Mouse (Mus musculus) embryonic stem cell, embryonic (primary cell): ENCODE data around the gene Tbx5.

Source experiments
- CTCF ChIA-PET, 4 experiments: fragments of 300-600 bp in 2 of 4; fragments of 350-600 bp in 2 of 4; sonication (Branson Sonifier 250); formaldehyde crosslinking; loops; one replicate each; lab custom pipeline; 2022; ENCODE audit warnings: inconsistent platforms in 2 of 4; lab: Charles Lee
- POLR2A ChIA-PET, 4 experiments: fragments of 300-600 bp in 2 of 4; fragments of 350-600 bp in 2 of 4; sonication (Branson Sonifier 250); formaldehyde crosslinking; loops; one replicate each; lab custom pipeline; 2022; ENCODE audit warnings: antibody characterized with exemption in 4 of 4, inconsistent platforms in 1 of 4; lab: Charles Lee

The Tbx5 gene

GRCm38 (mm10) chr5:119805636-119806035, 26.8 kb upstream of the Tbx5 start:
- CTCF ChIA-PET = interaction anchor here in 2 of 4 experiments (0.8 to 1.3 kb wide), 2 partner anchors 10 to 28 kb away, joined by 3 to 4 read pairs; no protein-coding TSS in a partner anchor
- POLR2A ChIA-PET = interaction anchor here in 2 of 4 experiments (0.5 to 0.7 kb wide), 2 partner anchors 68 to 1450 kb away, joined by 3 to 4 read pairs; no protein-coding TSS in a partner anchor

- ChIA-PET CTCF (interaction anchor here in 1 of 4 experiments (1.3 kb wide), 1 partner anchor 9 kb away, joined by 4 read pairs; no protein-coding TSS in a partner anchor), POLR2A (interaction anchor here in 1 of 4 experiments (0.6 kb wide), 1 partner anchor 631 kb away, joined by 3 read pairs; no protein-coding TSS in a partner anchor)
Measured at GRCm38 (mm10) chr5:119806467-119806866, 26.0 kb upstream of the Tbx5 start.

GRCm38 (mm10) chr5:119807481-119808183, 24.8 kb upstream of the Tbx5 start:
- ChIA-PET POLR2A (interaction anchor here in 1 of 4 experiments (0.7 kb wide), 1 partner anchor 691 kb away, joined by 3 read pairs; no protein-coding TSS in a partner anchor), CTCF (no interaction called here)

- CTCF ChIA-PET = interaction anchor here in 1 of 4 experiments (0.6 kb wide), 1 partner anchor 283 kb away, joined by 5 read pairs; no protein-coding TSS in a partner anchor
- POLR2A ChIA-PET = no interaction called here
Measured at GRCm38 (mm10) chr5:119808713-119809112, 23.8 kb upstream of the Tbx5 start.

- ChIA-PET POLR2A (interaction anchor here in 1 of 4 experiments (0.6 kb wide), 1 partner anchor 795 kb away, joined by 5 read pairs; no protein-coding TSS in a partner anchor), CTCF (interaction anchor here in 2 of 4 experiments (0.5 to 0.9 kb wide), 3 partner anchors 33 to 699 kb away, joined by 3 to 5 read pairs (median 3); no protein-coding TSS in a partner anchor)
Measured at GRCm38 (mm10) chr5:119810994-119811690, 21.3 kb upstream of the Tbx5 start.

- POLR2A ChIA-PET = interaction anchor here in 1 of 4 experiments (0.5 to 0.7 kb wide), 3 partner anchors 17 to 67 kb away, joined by 3 read pairs; partner anchors contain the start of gene Tbx5
Measured at GRCm38 (mm10) chr5:119815247-119815646, 17.2 kb upstream of the Tbx5 start.

GRCm38 (mm10) chr5:119820452-119820851, 12.0 kb upstream of the Tbx5 start:
- ChIA-PET POLR2A (no interaction called here), CTCF (interaction anchor here in 1 of 4 experiments (0.5 kb wide), 1 partner anchor 48 kb away, joined by 5 read pairs; no protein-coding TSS in a partner anchor)

More at GRCm38 (mm10) chr5:119815247-119815646, 17.2 kb upstream of the Tbx5 start:
- CTCF ChIA-PET = interaction anchor here (0.5 to 1.5 kb wide), 40 partner anchors 9 to 1779 kb away, joined by 3 to 16 read pairs (median 4); no protein-coding TSS in a partner anchor

GRCm38 (mm10) chr5:119821506-119821905, 11.0 kb upstream of the Tbx5 start:
- POLR2A ChIA-PET = no interaction called here
- CTCF ChIA-PET = no interaction called here

- ChIA-PET CTCF (interaction anchor here in 1 of 4 experiments (0.7 kb wide), 1 partner anchor 622 kb away, joined by 4 read pairs; no protein-coding TSS in a partner anchor), POLR2A (no interaction called here)
Measured at GRCm38 (mm10) chr5:119827341-119827740, 5.1 kb upstream of the Tbx5 start.

GRCm38 (mm10) chr5:119830611-119831010, 1.9 kb upstream of the Tbx5 start:
- ChIA-PET CTCF (interaction anchor here in 1 of 4 experiments (1.0 to 1.5 kb wide), 2 partner anchors 15 to 272 kb away, joined by 3 to 4 read pairs; no protein-coding TSS in a partner anchor), POLR2A (no interaction called here)

GRCm38 (mm10) chr5:119831201-119831771, 1.2 kb upstream of the Tbx5 start:
- CTCF ChIA-PET = interaction anchor here in 1 of 4 experiments (1.0 to 1.5 kb wide), 2 partner anchors 16 to 271 kb away, joined by 3 to 4 read pairs; no protein-coding TSS in a partner anchor

GRCm38 (mm10) chr5:119831791-119832478, 533 bp upstream of the Tbx5 start:
- POLR2A ChIA-PET = interaction anchor here in 1 of 4 experiments (0.6 to 0.7 kb wide), 3 partner anchors 9 to 20 kb away, joined by 3 to 4 read pairs (median 3); no protein-coding TSS in a partner anchor

More at GRCm38 (mm10) chr5:119831201-119831771, 1.2 kb upstream of the Tbx5 start:
- POLR2A ChIA-PET = interaction anchor here in 1 of 4 experiments (0.6 kb wide), 1 partner anchor 9 kb away, joined by 3 read pairs; no protein-coding TSS in a partner anchor

GRCm38 (mm10) chr5:119833223-119834030, 959 bp downstream of the Tbx5 start:
- ChIA-PET CTCF (interaction anchor here in 3 of 4 experiments (0.5 to 0.7 kb wide), 8 partner anchors 9 to 1368 kb away, joined by 3 to 14 read pairs (median 4); no protein-coding TSS in a partner anchor), POLR2A (interaction anchor here in 2 of 4 experiments (0.6 to 1.0 kb wide), 3 partner anchors 12 to 128 kb away, joined by 3 to 5 read pairs (median 4); no protein-coding TSS in a partner anchor)

More at GRCm38 (mm10) chr5:119831791-119832478, 533 bp upstream of the Tbx5 start:
- CTCF ChIA-PET = interaction anchor here in 2 of 4 experiments (0.6 to 1.5 kb wide), 2 partner anchors 17 to 65 kb away, joined by 4 read pairs; no protein-coding TSS in a partner anchor

GRCm38 (mm10) chr5:119834031-119834403, 1.5 kb downstream of the Tbx5 start:
- POLR2A ChIA-PET = interaction anchor here in 2 of 4 experiments (0.7 to 1.0 kb wide), 2 partner anchors 12 to 43 kb away, joined by 4 to 5 read pairs; no protein-coding TSS in a partner anchor
- CTCF ChIA-PET = interaction anchor here in 3 of 4 experiments (0.6 to 0.7 kb wide), 6 partner anchors 9 to 268 kb away, joined by 3 to 7 read pairs (median 3); no protein-coding TSS in a partner anchor

GRCm38 (mm10) chr5:119835053-119835867, 2.8 kb downstream of the Tbx5 start:
- CTCF ChIA-PET = interaction anchor here in 2 of 4 experiments (0.7 to 0.9 kb wide), 2 partner anchors 141 to 267 kb away, joined by 3 read pairs; no protein-coding TSS in a partner anchor
- POLR2A ChIA-PET = no interaction called here
